Mouse (Mus musculus) gastrocnemius, postnatal 25 days (tissue): ENCODE measurements around the gene Casp4. TPM values are rescaled to one million over a fixed set of nuclear protein-coding genes. Genes with fewer than 3 reads are reported as not detected.

Source experiments
- total RNA-seq, 2 experiments: library from RNA; stranded (reverse); gene quantifications; 1 replicate in 1 of 2; 2 replicates in 1 of 2; pipeline ENCODE4 v1.2.3; 2021

Casp4 gene
- total RNA-seq, 2 experiments from 2014 or later = 0.74 to 1.7 TPM

Other genes starting within 250 kb of the Casp4 start
- under 1 TPM; 0.36 to 0.59 TPM for gene Casp1, start 10.3 kb upstream of the Casp4 start, total RNA-seq
- 1 to 10 TPM; 6.8 to 7.0 TPM for gene Casp12, start 36.6 kb downstream of the Casp4 start, total RNA-seq